Mouse (Mus musculus) embryo, embryonic 11 days (tissue): Measurements from ENCODE around the gene Wipf3.
A peak's percentile ranks its signal among the peaks of the same experiment; 100 is the strongest.

Experiments used
- DNase-seq: peaks from one replicate; pipeline ENCODE4 v3.0.0-alpha.2; 2015

Gene Wipf3

DNA sequence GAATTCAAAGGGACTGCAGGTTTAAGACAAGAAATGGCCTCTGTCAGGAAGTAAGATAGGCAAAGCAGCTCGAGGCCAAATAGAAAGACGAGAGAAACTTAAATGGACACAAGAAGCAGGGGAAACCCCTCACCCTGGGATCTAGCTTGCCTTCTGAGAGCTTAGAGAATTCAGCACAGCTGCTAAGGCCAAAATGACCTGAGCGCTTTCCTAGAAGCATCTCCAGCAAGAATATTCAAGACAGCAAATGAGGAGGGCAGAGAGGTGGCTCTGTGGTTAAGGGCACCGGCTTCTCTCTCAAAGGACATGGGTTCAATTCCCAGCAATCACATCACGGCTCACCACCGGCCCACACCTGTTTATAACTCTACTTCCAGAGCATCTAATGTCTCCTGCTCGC lies 107.7 kb downstream of the Wipf3 start:
- no peak for DNase-seq

DNA sequence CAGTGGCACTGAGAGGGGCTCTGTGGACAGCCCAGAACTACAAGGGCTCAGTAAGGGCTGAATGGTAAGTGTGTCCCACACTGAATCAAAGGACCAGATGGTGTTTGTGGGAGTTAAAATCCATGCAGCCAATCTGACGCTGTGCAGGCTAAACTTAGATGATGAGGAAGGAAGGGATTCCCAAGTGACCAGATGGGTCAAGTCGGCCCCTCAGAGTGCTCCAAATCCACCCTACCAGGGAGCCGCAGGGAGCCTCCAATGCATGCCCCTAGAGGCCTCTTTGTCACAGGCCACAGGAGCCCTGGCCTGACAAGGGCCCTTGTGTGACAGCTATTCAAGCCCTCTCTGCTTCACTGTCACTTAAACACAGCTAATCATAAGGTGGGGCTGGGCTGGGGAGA lies 109.4 kb downstream of the Wipf3 start:
- peak; percentile 51 for DNase-seq

DNA sequence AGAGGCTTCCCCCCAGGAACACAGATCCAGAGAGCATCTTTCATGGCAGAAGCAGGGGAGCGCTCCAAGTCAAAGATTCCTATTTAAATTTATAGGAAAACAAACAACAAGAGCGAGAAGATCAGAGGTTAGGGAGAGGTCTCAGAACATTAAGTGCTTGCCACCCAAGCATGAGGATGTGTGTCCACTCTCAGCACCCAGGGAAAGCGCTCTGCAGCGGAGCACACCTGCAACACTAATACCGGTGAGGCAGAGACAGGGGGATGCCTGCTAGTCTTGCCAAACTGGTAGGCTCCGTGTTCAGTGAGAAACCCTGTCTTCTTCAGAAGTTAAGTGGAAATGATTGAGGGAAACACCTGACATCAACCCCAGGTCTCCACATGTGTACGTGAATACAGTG lies 110.0 kb downstream of the Wipf3 start:
- no peak for DNase-seq

DNA sequence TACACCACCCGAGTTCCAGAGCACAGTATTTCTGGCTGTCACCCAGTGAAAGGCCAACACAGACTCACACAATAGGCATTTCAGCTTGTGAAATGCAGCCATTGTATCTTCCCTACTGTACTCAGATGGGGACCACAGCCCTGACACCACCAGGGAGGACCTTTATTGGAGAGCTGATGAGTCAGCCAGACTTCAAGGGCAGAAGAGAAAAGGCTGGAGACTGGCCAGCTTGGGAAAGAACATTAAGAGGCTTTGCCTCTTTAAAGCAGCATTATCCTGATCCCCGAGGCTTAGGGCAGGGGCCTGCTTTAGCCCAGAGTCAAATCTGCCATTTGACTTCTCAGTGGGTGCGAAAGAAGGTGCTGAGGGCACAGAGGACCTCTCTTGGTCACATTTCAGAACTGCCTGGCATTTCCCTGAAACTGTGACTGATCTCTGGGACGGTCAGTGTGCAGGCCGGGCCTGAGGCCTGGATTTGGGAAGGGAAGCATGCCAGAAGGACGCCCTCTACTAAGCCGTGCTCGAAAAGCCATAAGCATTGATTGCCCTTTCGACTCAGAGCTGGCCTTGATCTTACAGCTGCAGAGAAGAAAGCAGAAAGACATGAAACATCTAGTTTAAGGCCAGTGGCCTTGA lies 111.0 kb downstream of the Wipf3 start:
- DNase-seq, result no peak

DNA sequence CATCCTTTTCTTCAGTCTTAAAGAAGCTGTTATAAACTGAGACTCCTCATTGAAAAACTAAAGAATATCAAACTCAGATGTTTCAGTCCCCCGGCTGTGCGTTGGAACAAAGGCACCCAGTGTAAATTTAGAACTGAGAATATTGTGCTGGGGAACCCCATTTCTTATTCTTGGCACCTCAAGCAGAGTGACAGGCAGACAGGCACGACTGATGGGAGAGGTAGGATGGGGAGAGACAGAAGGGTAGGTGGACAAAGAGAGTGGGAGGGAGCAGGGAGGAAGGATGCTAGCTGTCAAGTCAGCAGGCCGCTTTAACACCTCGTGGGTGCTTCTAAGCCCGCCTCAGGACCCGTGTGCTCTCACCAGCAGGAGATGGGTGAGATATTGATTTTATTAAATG lies 113.4 kb downstream of the Wipf3 start:
- DNase-seq, result no peak

DNA sequence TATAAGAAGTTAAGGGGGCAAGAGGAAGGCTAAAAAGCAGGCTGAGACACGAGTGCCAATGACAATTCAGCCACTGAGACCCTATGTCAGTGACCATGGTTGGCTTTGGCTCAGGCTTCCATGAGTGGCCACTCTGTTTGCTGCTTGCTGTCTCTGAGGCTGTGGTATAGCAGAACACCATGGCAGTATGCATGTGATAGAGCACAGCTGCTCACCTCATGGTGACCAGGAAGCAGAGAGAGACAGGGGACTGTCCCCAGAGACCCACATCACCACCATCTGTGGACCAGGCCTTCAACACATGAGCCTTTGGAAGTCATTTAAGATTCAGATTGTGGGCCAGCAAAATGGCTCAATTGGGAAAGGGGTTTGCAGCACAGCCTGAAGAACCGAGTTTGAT lies 114.2 kb downstream of the Wipf3 start:
- no peak for DNase-seq

DNA sequence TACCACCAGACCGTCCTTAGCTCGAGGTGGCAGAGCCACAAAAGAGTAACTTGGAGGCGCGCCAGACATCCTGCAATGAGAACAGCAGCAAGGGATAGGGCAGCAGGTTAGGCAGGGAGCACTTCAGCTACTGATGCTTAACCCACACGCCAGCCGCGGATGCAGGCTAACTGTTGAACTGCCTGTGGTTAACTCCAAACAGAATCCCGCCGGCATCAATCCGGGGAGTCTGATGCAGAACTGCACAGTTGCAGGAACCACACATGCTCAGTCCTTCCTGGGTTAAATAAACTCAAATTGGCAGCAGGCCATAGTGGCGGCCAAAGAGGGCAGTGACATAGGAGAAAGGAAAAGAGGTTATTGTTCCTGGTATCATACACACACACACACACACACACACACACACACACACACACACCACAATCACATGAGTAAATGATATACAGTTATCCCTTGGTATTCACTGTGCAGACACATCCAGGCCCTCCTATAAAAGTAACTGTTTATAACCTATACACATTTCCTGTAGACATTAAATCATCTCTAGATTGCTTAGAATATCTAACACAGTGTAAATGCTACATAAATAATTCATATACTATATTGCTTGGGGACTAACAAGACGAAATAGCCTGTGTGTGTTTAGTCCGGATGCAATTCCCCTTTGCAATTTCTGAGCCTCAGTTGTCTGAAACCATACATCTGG lies 119.1 kb downstream of the Wipf3 start:
- no peak for DNase-seq

DNA sequence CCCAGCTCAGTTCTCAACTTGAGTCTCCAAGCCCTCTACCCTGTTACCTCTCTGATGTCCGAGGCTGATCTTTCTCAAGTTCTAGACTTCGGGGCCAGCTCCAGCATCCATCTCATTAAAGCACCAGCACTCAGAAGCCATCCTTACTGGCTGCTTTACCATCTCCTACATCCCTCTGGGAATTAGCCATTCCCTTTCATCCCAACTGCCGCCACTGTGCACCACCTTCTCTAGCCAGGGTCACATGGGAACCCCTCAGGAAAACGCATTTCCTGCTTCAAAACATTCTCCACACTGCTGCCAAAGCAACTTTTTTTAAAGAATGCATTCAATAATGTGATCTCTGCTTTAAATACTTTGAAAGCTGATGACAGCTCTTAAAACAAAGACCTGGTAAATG lies 119.9 kb downstream of the Wipf3 start:
- no peak for DNase-seq

DNA sequence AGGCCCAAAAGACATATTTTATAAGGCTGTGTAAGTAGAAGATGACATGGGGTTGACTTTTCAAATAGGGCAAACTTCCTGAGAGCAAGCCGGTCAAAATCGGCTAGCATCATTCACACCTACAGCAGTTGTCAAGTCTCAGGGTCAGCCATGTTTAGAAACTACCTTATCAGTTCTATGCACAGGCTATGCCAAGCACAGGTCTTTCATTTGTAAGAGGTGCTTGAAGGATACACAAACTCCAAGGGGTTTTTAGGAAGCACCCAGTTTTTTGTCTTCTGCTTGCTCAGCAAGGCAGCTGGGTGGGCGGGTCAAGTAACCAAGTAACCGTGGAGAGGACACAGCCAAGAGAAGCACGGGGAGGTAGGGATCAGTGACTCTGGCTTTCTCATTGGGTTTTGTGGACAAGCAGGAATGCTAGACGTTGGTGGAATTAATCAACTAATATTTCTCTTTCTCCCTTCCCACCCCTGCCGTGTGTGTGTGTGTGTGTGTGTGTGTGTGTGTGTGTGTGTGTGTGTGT lies 121.5 kb downstream of the Wipf3 start:
- DNase-seq, result no peak

DNA sequence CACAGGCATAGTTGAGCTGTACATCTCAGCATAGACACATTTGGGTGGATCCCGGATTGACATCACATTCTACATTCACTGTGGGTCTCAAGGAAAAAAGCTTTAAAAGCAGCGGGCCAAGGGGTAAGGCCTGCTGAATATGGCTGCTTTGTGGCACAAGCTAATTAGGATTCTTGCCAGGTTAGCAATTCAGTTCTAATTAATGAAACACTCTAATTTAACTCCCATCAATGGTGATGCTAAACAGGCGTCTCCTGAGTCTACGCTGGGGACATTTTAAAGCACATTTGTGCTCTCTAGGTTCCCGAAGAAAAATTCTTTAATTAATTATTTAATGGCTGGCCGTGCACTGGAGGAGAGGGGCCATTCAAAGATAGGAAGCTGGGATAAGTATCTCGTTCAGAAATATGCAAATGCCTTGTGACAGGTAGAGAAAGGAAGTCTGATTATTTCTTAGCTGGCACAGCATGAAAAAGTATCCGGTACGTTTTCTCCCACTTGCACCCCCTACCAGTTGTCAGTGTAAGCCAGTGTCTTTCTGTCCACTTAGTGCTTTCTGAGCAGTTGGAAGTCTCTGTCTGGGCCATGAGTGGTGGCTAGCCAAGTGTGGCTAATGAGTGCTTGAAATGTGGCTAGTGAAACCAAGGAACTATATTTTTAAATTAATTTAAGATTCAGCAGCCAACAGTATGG lies 123.5 kb downstream of the Wipf3 start:
- DNase-seq, result no peak
